Mouse (Mus musculus) cerebellum, adult 2 months (tissue): ENCODE data around the gene Fstl5. TPM values are rescaled to one million over a fixed set of nuclear protein-coding genes. Genes with fewer than 3 reads are reported as not detected.

Source experiments
- DNase-seq, 2 experiments: peaks; one replicate each; pipeline ENCODE4 v3.0.0; 2021
- H3K27ac ChIP-seq: fragments of 200-500 bp; 2 replicates; pipeline ENCODE4 v1.5.1; 2012; ENCODE audit warnings: low read length, control low read depth, inconsistent platforms; ENCODE audit not compliant: insufficient read depth
- H3K27me3 ChIP-seq: fragments of 200-500 bp; 2 replicates; pipeline ENCODE4 v1.6.1; 2012; ENCODE audit warnings: inconsistent platforms, mild to moderate bottlenecking, low read length, moderate library complexity; ENCODE audit not compliant: control insufficient read depth, insufficient read depth
- H3K4me1 ChIP-seq: fragments of 200-500 bp; 2 replicates; pipeline ENCODE4 v1.6.1; 2011; ENCODE audit warnings: low read length; ENCODE audit not compliant: control insufficient read depth, insufficient read depth
- H3K4me3 ChIP-seq: fragments of 200-500 bp; replicated peaks from 2 replicates; pipeline ENCODE3; 2011; ENCODE audit warnings: mild to moderate bottlenecking, low read depth, low read length, control low read depth; ENCODE audit not compliant: insufficient read depth
- CTCF ChIP-seq: fragments of 200-500 bp; IDR thresholded peaks from 2 replicates; pipeline ENCODE4 v1.5.1; 2011; ENCODE audit warnings: low read depth, mild to moderate bottlenecking, control low read depth, low read length, moderate library complexity, borderline replicate concordance; ENCODE audit not compliant: insufficient read depth
- POLR2A ChIP-seq: fragments of 200-500 bp; IDR thresholded peaks from 2 replicates; pipeline ENCODE4 v1.6.1; 2011; ENCODE audit warnings: low read length, control low read depth, borderline replicate concordance; ENCODE audit not compliant: insufficient read depth
- WGBS: fragments of 180-500 bp; shearing (Covaris S2); methylation state at CpG from one replicate; pipeline ENCODE4 v1.1.7; 2018; 5-methylcytosine and 5-hydroxymethylcytosine counted together
- polyA plus RNA-seq: library from polyadenylated mRNA; depleted of rRNA; stranded (reverse); fragments of >200 nt; gene quantifications from 2 replicates; pipeline ENCODE4 v1.2.3, GENCODE M21; 2012

Gene Fstl5
- polyA plus RNA-seq, 1 experiment, result 14.4 TPM

DNA sequence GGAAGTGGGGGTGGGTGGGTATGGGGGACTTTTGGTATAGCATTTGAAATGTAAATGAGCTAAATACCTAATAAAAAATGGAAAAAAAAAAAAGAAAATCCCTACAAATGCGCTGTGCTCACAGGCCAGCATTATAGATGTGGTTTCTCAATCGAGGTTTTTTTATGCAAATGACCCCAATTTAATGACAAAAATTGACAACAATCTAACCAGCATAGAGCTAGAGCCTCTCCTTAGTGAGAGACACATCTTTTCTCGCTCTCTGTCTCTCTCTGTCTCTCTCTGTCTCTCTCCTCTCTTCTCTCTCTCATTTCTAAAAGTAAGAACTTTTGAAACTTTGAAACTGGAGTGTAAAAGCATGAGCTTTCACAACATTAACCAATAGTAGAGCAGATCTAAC lies 498.4 kb downstream of the Fstl5 start:
- WGBS, result 80% methylated on average over 3 of the region's 3 CpGs
- H3K4me3 ChIP-seq, result no peak overlapping the region
- no peak for TF ChIP-seq CTCF
- TF ChIP-seq POLR2A, result no peak
- no peak for DNase-seq
- no peaks in the 10 kb centered on the region for H3K27me3 ChIP-seq
- no peaks in the 10 kb centered on the region for H3K4me1 ChIP-seq
- no peak overlapping the region for H3K27ac ChIP-seq

DNA sequence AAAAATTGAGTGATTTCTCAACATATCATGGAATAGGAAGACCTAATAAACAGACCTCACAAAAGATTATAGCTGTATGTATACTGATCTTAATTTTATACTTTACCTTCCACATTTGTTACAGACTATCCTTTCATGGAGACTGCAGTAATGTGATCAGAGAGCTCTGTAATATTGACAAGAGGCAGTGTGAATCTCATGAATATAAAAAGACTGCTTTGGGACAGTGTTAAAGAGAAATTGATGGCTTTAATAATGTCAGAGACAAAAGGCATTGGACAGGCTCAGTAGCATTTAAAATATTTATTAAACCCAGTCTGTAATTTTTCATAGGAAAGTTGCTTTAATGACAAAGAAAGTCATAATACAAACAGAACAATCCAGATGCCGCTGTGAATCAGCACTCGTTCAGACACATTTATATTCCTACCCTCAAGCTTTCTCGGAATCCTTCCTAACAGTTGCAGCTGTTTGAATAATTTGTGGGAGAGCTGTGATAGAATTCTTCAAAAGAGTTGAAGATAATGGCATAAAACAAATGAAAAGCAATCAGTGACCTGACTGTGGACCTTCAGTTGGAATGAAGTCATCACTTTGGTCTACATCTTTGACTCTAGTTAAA lies 499.0 kb downstream of the Fstl5 start:
- H3K4me1 ChIP-seq, result no peaks in the 10 kb centered on the region
- no peaks in the 10 kb centered on the region for H3K27me3 ChIP-seq
- no peak overlapping the region for H3K27ac ChIP-seq
- no peak for DNase-seq
- 77% methylated on average over 3 of the region's 3 CpGs for WGBS
- TF ChIP-seq POLR2A (no peak), CTCF (no peak)
- H3K4me3 ChIP-seq, result no peak overlapping the region

DNA sequence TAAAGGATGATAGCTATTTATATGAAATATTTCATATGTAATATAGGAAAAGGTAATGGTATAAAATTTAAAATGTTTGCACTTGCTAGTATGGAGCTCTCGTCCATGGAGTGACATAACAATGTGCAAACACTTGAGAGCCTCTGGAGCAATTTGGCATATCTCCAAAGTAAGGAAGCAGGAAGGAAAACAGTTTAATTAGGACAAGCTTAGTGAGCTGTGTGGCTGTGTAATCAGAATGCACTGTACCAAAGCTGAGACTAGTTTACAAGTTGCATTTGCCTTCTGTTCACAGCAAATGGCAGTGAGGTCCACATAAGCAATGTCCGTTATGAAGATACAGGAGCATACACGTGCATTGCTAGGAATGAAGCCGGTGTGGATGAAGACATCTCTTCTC lies 519.1 kb downstream of the Fstl5 start:
- WGBS, result 30% methylated on average over 4 of the region's 4 CpGs
- Histone ChIP-seq H3K4me3 (no peak overlapping the region), H3K4me1 (no peaks in the 10 kb centered on the region), H3K27ac (no peak overlapping the region), H3K27me3 (no peaks in the 10 kb centered on the region)
- no peak for TF ChIP-seq POLR2A
- no peak for TF ChIP-seq CTCF
- peak; percentile 11 to 40 for DNase-seq

DNA sequence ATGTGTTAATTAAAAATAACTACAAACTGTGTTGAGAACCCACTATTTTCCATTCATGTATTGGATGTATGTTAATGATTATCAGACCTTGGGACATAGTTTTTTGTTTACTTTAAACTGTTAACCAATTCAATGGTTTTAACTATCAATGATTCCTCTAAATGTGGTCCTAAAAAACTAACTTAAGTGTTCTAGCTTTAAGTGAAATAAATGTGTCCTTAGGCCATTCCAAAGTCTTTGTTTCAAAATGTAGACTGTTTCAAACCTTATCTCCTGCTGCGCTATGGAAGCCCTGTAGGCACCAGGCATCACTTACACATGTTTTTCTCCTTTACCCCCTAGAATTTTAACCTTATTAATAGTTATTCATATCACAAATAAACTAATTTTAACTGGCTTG lies 546.0 kb downstream of the Fstl5 start:
- H3K4me3 ChIP-seq, result no peak overlapping the region
- WGBS, result 96% methylated on average over 1 of the region's 1 CpGs
- H3K27ac ChIP-seq, result no peak overlapping the region
- TF ChIP-seq CTCF, result no peak
- TF ChIP-seq POLR2A, result no peak
- H3K27me3 ChIP-seq, result no peaks in the 10 kb centered on the region
- DNase-seq, result no peak
- no peaks in the 10 kb centered on the region for H3K4me1 ChIP-seq

DNA sequence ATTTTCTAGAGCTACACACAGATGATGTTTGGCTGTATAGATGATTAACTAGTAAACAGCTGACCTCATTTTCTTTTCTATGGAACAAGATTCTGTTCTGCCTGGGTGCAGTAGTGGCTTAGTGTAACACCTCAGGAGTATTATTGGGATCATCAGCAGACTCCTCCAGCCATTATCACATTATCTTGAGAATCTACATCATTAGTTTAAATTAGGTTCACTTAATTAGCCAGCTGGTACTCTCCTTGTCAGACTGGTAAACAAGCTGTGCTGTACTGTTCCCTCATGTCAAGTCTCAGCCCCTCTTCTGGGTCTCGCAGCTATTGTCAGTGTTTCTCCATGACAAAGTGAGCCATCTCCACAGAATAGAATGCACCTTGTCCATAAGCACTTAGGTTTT lies 580.2 kb downstream of the Fstl5 start:
- DNase-seq, result no peak
- H3K27ac ChIP-seq, result no peak overlapping the region
- 84% methylated on average over 1 of the region's 1 CpGs for WGBS
- H3K4me1 ChIP-seq, result no peaks in the 10 kb centered on the region
- no peaks in the 10 kb centered on the region for H3K27me3 ChIP-seq
- TF ChIP-seq POLR2A, result no peak
- no peak for TF ChIP-seq CTCF
- no peak overlapping the region for H3K4me3 ChIP-seq

DNA sequence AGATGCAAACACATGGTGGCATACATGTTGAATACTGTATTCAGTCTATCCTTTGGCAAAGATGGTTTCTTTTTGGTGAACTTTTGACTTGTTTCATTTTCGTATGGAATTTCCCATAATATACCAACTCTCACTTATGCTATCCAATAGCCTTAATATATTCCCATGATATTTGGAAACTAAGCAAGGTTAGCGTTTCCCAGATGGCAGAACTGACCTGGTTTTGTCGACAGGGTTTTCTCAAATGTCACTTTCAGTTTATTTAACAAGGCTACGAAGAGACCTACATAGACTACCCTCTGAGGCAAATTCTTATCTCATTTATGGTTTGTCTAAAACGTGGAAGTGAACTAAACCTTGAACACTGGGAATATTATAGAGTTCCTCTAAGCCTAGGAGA lies 596.8 kb downstream of the Fstl5 start:
- Histone ChIP-seq H3K4me1 (peaks cover 2% of the 10 kb centered on the region; the same call in 1 of the 2 replicates), H3K27ac (no peak overlapping the region), H3K4me3 (no peak overlapping the region), H3K27me3 (no peaks in the 10 kb centered on the region)
- 25% methylated on average over 5 of the region's 5 CpGs for WGBS
- DNase-seq, result peak in 1 of 2 experiments; percentile 28
- no peak for TF ChIP-seq CTCF
- TF ChIP-seq POLR2A, result no peak

DNA sequence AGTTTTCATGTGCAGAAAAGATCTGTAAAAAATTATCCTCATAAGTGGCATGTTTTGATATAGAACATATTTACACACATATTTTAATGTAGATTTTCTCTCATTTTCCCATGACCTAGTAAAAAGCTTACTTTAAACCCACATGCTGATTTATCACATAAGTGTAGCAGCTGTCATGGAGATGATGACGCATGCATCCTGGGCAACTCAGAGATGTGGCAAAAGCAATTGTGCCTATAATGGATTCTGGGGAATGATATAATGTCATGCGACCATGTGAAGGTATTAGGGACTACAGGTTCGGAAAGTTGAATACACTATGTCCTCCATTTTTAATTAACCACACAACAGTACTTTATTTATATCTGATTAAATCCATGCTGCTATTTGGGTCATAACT lies 601.9 kb downstream of the Fstl5 start:
- TF ChIP-seq POLR2A (no peak), CTCF (no peak)
- Histone ChIP-seq H3K4me1 (no peaks in the 10 kb centered on the region), H3K4me3 (no peak overlapping the region), H3K27ac (no peak overlapping the region), H3K27me3 (no peaks in the 10 kb centered on the region)
- WGBS, result 69% methylated on average over 3 of the region's 3 CpGs
- DNase-seq, result no peak

DNA sequence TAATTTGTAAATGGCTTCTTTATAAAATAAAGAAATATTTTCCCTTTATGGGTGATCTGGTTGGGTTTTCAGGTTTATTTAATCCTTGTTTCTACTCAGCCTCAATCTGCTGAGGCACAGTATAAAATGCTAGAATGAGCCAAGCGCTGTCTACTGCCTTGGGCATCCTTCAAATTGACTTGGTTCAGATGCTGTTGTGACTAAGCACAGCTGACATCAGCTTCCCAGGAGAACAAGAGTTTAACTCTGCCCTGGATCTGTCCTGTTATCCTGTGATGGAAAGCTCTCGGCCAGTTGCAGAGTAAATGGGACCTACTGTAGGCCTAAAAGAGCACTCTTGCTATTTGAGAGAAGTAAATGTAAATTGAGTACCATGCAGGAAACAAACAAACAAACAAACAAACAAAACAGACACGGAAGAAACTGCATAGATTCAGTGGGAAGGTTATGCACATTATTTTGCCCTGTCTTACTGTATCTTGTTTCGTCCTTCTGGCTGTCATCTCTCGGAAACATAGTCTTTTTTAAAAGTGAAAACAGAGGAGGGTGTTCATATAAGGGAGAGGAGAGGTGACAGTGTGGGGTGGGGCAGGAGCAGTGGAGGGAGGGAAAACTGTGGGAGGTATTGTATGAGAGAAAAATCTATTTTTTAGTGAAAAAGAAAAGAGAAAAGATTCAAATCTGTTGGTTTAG lies 605.9 kb downstream of the Fstl5 start:
- Histone ChIP-seq H3K4me3 (no peak overlapping the region), H3K4me1 (no peaks in the 10 kb centered on the region), H3K27ac (no peak overlapping the region), H3K27me3 (no peaks in the 10 kb centered on the region)
- DNase-seq, result no peak
- WGBS, result 72% methylated on average over 5 of the region's 5 CpGs
- TF ChIP-seq POLR2A (no peak), CTCF (no peak)
